Mouse (Mus musculus): Measurements from ENCODE around the gene Ctsl. TPM values are rescaled to one million over a fixed set of nuclear protein-coding genes. Genes with fewer than 3 reads are reported as not detected.

Ctsl gene
- polyA plus RNA-seq, 1 experiment from 2014 or later: 135 TPM

DNA sequence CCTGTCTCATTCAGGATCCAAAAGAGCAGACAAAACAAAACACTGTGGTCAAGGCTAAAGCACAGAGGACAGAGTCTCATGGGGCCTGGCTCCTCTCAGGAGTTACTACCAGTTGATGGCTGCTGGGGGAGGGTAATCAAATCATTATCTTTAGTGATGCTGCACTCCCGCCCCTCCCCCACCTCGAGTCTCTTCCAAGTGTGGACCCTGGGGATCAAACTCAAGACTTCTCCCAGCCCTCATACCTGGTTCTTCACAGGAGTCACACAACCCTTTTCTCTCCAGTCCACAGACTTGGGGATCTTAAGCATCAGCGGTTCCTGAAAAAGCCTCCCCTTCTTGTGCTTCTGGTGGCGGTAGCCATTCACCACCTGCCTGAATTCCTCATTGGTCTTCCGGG, 3.1 kb downstream of the Ctsl start:
- Histone ChIP-seq H3K9me3 (no peaks in the 10 kb centered on the region), H3K36me3 (replicated peaks) (peaks cover 61% of the 10 kb centered on the region), H3K27ac (no peak overlapping the region), H3K4me3 (no peak overlapping the region), H3K4me1 (peaks cover 20% of the 10 kb centered on the region), H3K27me3 (ENCODE audit: poor library complexity, severe bottlenecking) (no peaks in the 10 kb centered on the region)
- WGBS: 94% methylated on average over 5 of the region's 5 CpGs
- no peak for DNase-seq (ENCODE audit: extremely low spot score, low spot score)

DNA sequence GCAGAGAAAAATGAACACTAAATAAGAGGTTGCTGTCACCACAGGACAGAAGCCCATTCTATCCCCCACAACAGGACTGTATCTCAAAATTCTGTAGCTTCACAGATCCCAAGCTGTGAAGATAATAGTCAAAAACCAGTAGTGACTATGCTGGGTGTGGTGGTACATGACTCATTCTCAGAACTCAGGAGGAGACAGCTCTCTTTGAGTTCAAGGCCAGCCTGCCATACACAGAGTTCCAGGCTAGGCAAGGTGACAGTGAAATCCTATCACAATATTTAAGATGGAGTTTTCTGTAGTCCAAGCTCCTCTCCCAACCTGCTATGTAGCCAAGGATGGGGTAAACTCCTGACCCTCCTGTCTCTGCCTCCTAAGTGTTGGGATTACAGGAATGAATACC, 5.4 kb downstream of the Ctsl start:
- no peaks in the 10 kb centered on the region for H3K27me3 ChIP-seq (ENCODE audit: poor library complexity, severe bottlenecking)
- no peak for DNase-seq (ENCODE audit: extremely low spot score, low spot score)
- peaks cover 16% of the 10 kb centered on the region for H3K4me1 ChIP-seq
- no peak overlapping the region for H3K4me3 ChIP-seq
- H3K36me3 ChIP-seq (replicated peaks): peaks cover 67% of the 10 kb centered on the region
- no peak overlapping the region for H3K27ac ChIP-seq
- H3K9me3 ChIP-seq: no peaks in the 10 kb centered on the region

DNA sequence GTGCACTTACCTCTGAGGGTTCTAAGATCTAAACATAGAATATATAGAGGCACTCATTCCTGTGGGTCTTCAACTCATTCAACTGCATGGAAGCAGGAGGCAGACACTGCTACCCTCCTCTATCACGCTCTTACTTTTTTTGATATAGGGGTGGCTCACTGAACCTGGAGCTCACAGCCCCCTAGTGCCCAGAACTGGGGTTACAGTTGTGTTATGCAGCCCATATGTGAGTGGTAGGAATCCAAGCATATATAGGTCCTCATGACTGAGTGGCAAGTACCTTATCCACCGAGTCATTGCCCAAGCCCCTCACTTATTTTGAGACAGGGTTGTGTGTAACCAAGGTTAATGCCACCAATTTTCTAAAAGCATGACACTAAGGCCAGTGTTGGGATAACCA, 6.4 kb downstream of the Ctsl start:
- Histone ChIP-seq H3K27ac (no peak overlapping the region), H3K9me3 (no peaks in the 10 kb centered on the region), H3K36me3 (replicated peaks) (peaks cover 67% of the 10 kb centered on the region), H3K27me3 (ENCODE audit: poor library complexity, severe bottlenecking) (no peaks in the 10 kb centered on the region), H3K4me3 (no peak overlapping the region), H3K4me1 (peaks cover 9% of the 10 kb centered on the region)
- no peak for DNase-seq (ENCODE audit: extremely low spot score, low spot score)
- whole genome bisulfite sequencing: 86% methylated on average over 2 of the region's 2 CpGs

DNA sequence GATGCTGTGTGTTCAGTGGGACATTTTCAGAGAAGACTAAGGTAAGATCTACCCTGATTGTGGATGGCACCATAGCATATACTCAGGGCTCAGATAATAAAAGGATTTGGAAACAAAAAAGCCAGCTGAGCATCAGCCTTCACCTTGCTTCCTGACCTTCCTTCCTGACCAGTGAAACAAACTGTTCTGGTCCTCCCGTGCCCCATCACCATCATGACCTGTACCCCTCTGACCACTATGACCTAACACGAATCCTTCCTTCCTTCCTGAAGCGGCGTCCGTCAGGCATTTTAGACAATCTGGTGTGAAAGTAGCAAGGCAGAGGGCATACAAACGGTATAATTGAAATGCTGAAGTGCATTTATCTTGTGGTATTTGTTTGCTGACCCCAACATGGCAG, 8.6 kb downstream of the Ctsl start:
- Histone ChIP-seq H3K4me1 (no peaks in the 10 kb centered on the region), H3K36me3 (replicated peaks) (peaks cover 51% of the 10 kb centered on the region), H3K27me3 (ENCODE audit: poor library complexity, severe bottlenecking) (no peaks in the 10 kb centered on the region), H3K9me3 (no peaks in the 10 kb centered on the region), H3K27ac (no peak overlapping the region), H3K4me3 (no peak overlapping the region)
- DNase-seq (ENCODE audit: extremely low spot score, low spot score): no peak
- 92% methylated on average over 6 of the region's 6 CpGs for WGBS

DNA sequence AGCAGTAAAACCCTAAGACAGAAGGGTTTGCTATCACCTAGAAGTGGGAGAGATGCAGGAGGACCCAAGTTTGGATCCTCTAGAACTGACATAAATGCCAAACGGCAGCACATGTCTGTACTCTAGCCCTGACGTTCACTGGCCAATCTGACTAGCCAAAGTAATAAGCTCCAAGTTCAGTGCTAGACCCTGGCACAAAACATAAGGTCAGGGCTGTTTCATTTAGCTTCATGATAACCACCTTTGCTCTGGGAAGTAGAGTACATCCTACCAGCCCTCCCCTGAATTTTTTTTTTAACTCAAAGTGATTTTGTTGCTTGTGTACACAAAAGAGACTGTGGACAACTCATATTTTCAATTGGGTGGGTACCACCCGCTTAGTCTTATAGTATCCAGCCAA, 9.7 kb downstream of the Ctsl start:
- 90% methylated on average over 3 of the region's 3 CpGs for WGBS

DNA sequence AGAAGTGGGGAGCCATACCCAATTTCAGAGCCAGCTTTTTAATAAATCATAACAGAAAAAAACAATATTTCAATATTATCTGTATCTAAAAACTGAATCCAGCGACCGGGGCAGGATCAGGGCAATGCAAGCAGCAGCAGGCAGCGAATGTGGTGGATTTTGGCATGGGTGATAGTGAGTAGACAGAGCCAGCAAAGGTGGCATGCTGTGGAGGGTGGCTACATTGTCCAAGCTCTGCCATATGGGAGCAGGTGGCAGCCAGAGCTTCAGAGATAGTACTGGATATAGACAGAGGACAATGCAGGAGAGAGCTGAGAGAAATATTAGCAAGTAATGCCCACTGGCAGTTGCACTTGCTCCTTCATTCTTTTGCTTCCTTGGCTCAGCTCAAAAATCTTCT, 11.0 kb downstream of the Ctsl start:
- 82% methylated on average over 3 of the region's 3 CpGs for WGBS
- Histone ChIP-seq H3K4me1 (peaks cover 3% of the 10 kb centered on the region; the same call in 1 of the 2 replicates), H3K4me3 (no peak overlapping the region), H3K27ac (no peak overlapping the region), H3K27me3 (ENCODE audit: poor library complexity, severe bottlenecking) (no peaks in the 10 kb centered on the region), H3K36me3 (replicated peaks) (peaks cover 27% of the 10 kb centered on the region), H3K9me3 (no peaks in the 10 kb centered on the region)
- no peak for DNase-seq (ENCODE audit: extremely low spot score, low spot score)

More for the DNA sequence above, 9.7 kb downstream of the Ctsl start:
- Histone ChIP-seq H3K36me3 (replicated peaks) (peaks cover 40% of the 10 kb centered on the region), H3K4me3 (no peak overlapping the region), H3K27me3 (ENCODE audit: poor library complexity, severe bottlenecking) (no peaks in the 10 kb centered on the region), H3K9me3 (no peaks in the 10 kb centered on the region), H3K27ac (no peak overlapping the region), H3K4me1 (no peaks in the 10 kb centered on the region)
- DNase-seq (ENCODE audit: extremely low spot score, low spot score): no peak

DNA sequence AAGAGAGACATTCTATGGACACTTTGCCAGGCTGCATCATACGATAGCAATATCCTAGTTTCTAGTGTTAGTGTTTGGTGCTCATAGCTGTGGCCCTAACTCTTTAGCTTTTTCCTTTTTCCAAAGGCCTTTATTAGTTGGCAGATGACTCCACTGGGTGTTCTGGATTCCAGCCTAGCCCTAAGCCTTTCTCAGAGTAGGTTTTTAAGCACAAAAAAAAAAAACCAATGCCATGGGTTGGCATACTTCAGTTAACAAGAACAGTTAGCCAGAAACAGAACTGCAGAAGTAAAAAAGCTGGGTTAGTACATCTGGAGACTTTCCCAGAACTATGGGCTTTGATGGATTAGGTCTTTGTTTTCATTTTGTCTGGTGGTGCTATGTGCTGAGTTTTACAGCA, 12.2 kb downstream of the Ctsl start:
- WGBS: 76% methylated on average over 1 of the region's 1 CpGs
- Histone ChIP-seq H3K27ac (no peak overlapping the region), H3K4me3 (no peak overlapping the region), H3K27me3 (ENCODE audit: poor library complexity, severe bottlenecking) (no peaks in the 10 kb centered on the region), H3K36me3 (replicated peaks) (peaks cover 14% of the 10 kb centered on the region), H3K9me3 (no peaks in the 10 kb centered on the region), H3K4me1 (peaks cover 3% of the 10 kb centered on the region; the same call in 1 of the 2 replicates)
- no peak for DNase-seq (ENCODE audit: extremely low spot score, low spot score)

DNA sequence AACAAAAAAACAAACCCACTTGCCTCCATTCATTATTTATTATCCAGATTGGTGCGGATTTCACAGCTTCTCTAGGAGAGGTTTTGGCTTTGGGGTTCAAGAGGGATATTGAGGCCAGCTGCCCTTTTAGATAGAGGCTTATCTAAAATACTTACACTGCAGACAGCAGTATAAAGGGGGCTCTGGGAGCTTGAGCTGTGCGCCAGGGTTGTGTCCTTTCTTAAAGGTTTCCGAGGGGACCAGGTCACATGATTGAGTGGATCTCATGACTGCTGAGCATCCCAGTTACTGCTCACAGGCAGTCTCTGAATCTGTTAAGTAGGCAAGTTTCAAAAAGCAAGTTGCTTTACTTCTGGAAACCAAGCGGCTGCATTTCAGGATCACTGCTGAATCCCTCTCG, 13.3 kb downstream of the Ctsl start:
- peaks cover 3% of the 10 kb centered on the region; the same call in 1 of the 2 replicates for H3K4me1 ChIP-seq
- no peaks in the 10 kb centered on the region for H3K9me3 ChIP-seq
- no peaks in the 10 kb centered on the region for H3K27me3 ChIP-seq (ENCODE audit: poor library complexity, severe bottlenecking)
- DNase-seq (ENCODE audit: extremely low spot score, low spot score): no peak
- no peak overlapping the region for H3K27ac ChIP-seq
- no peak overlapping the region for H3K4me3 ChIP-seq
- WGBS: 84% methylated on average over 5 of the region's 5 CpGs
- H3K36me3 ChIP-seq (replicated peaks): peaks cover 4% of the 10 kb centered on the region

DNA sequence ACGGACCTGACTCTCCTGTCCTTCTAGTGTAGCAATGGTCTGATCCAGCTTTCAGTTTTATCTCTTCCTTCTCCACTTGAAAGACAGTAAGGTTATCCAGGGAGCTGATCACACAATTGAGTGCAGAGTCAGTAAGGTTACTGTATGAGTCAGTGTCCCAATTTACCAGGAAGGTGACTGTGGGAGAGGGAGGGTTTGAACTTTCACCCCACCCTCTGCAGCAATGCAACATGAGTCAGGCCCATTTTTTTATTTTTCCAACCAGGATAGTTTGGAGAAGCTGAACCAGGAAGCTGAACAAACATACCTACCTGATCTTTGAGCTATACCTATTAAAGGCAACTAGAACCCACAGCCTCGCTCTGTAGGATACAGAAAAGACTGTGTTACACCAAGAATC, 21.2 kb downstream of the Ctsl start:
- no peaks in the 10 kb centered on the region for H3K27me3 ChIP-seq (ENCODE audit: poor library complexity, severe bottlenecking)
- H3K9me3 ChIP-seq: no peaks in the 10 kb centered on the region
- H3K4me3 ChIP-seq: no peak overlapping the region
- H3K27ac ChIP-seq: no peak overlapping the region
- no peak for DNase-seq (ENCODE audit: extremely low spot score, low spot score)
- no peaks in the 10 kb centered on the region for H3K4me1 ChIP-seq
- WGBS: 88% methylated on average over 2 of the region's 2 CpGs
- no peaks in the 10 kb centered on the region for H3K36me3 ChIP-seq (replicated peaks)

DNA sequence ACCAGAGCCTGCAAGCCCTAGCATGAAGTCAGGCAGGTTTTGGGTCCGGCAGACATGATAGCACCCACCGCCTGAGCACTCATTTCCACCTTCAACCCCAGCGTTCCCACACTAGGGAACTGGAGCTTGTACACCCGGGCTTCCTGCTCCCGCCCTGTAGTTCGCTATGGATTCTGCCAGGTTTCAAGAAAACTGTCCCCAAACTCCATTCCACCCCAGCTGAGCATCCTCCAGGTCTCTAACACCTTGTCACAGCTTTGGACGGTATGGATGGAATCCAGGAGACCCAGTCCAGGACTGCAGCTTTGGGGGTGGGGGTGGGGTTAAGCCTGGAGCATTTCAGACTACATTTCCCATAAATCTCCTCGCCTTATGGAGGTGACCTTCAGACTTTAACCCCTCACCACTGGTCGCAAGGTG, 26.6 kb downstream of the Ctsl start:
- peak; percentile 17 for DNase-seq (ENCODE audit: extremely low spot score, low spot score)
- H3K9me3 ChIP-seq: no peaks in the 10 kb centered on the region
- no peaks in the 10 kb centered on the region for H3K27me3 ChIP-seq (ENCODE audit: poor library complexity, severe bottlenecking)
- H3K36me3 ChIP-seq (replicated peaks): no peaks in the 10 kb centered on the region
- H3K27ac ChIP-seq: peak overlapping the region; percentile 75
- peak overlapping the region; percentile 58 for H3K4me3 ChIP-seq
- 3% methylated on average over 9 of the region's 9 CpGs for WGBS
- H3K4me1 ChIP-seq: peaks cover 11% of the 10 kb centered on the region

DNA sequence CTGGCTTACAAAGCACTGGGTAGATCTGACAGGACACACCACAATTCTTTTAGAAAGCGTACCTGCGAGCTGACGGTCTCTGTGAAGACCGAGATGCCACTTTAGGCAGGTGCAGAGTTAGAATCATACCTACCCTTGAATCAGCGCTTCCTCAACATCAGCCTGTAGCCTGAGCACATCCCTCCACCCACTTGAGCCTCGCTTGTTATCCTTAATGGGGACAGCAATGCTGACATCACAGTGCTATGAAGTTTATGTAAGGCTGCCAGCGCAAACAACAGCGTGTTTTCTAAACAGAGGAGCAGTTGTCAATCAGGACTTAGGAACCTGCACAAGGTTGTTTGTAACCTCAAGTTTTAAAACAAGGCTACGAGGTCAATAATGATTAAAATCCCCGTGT, 27.1 kb downstream of the Ctsl start:
- no peaks in the 10 kb centered on the region for H3K36me3 ChIP-seq (replicated peaks)
- no peak for DNase-seq (ENCODE audit: extremely low spot score, low spot score)
- no peaks in the 10 kb centered on the region for H3K9me3 ChIP-seq
- H3K27ac ChIP-seq: peak overlapping the region; percentile 75
- 23% methylated on average over 10 of the region's 10 CpGs for WGBS
- H3K4me1 ChIP-seq: peaks cover 11% of the 10 kb centered on the region
- H3K4me3 ChIP-seq: peak overlapping the region; percentile 58
- no peaks in the 10 kb centered on the region for H3K27me3 ChIP-seq (ENCODE audit: poor library complexity, severe bottlenecking)

DNA sequence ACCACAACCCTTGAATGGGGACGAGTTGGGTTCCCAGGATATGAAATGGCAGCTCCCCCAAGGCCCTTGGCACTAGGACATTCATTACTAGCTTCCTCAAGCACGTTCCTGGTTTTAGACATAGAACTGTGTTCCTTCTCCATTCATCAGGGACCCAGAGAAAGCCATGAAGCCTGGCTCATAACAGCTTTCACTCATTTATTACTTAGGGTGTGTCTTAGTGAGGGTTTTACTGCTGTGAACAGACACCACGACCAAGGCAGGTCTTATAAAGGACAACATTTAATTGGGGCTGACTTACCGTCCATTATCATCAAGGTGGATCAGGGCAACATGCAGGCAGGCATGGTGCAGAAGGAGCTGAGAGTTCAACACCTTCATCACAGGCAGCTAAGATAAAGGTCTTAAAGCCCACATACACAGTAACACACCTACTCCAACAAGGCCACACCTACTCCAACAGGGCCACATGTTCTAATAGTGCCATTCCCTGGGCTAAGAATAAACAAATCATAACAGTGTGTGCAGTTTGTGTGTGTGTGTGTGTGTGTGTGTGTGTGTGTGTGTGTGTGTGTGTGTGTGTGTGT, 35.1 kb downstream of the Ctsl start:
- no peaks in the 10 kb centered on the region for H3K4me1 ChIP-seq
- H3K27ac ChIP-seq: no peak overlapping the region
- no peak overlapping the region for H3K4me3 ChIP-seq
- H3K27me3 ChIP-seq (ENCODE audit: poor library complexity, severe bottlenecking): no peaks in the 10 kb centered on the region
- no peaks in the 10 kb centered on the region for H3K36me3 ChIP-seq (replicated peaks)
- no peaks in the 10 kb centered on the region for H3K9me3 ChIP-seq
- no peak for DNase-seq (ENCODE audit: extremely low spot score, low spot score)
- 69% methylated on average over 4 of the region's 4 CpGs for WGBS

DNA sequence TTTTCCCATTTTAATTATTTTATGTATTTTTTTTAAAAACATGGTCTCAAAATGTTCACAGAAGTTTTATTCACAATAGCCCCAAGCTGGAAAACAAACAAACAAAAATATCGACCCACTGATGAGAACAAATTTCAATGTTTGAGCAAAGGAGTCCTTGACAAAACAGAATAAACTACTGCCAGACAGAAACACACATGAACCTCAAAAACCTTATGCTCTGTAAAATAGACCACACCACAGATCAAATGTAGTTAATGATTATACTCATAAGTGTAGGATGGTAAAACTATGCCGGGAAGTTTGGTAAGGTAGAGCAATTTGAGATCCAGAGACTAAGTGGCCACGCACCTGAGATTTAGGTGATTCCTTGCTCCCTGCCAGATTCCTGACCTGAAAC, 37.6 kb downstream of the Ctsl start:
- WGBS: 95% methylated on average over 3 of the region's 3 CpGs
- H3K4me1 ChIP-seq: no peaks in the 10 kb centered on the region
- DNase-seq (ENCODE audit: extremely low spot score, low spot score): no peak
- H3K36me3 ChIP-seq (replicated peaks): no peaks in the 10 kb centered on the region
- H3K4me3 ChIP-seq: no peak overlapping the region
- no peak overlapping the region for H3K27ac ChIP-seq
- H3K27me3 ChIP-seq (ENCODE audit: poor library complexity, severe bottlenecking): no peaks in the 10 kb centered on the region
- no peaks in the 10 kb centered on the region for H3K9me3 ChIP-seq

DNA sequence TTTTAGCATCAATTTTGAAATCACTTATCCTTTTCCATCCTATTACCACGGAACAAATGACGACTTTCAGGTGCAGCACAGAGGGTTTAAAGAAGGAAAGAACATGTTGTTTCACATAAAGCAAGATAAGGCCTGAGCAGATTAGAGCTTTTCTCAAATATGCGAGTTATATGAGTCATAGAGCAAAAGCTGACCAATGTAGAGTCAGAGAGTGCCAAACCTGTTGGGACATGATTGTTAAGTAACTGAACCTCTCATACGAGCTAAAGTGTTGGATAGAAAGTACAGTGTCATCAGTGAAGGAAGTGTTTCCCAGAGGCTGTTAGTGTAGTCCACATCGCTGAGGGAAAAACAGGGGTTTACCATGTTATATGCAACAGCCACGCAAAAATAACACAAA, 38.4 kb downstream of the Ctsl start:
- Histone ChIP-seq H3K4me1 (no peaks in the 10 kb centered on the region), H3K36me3 (replicated peaks) (no peaks in the 10 kb centered on the region), H3K9me3 (no peaks in the 10 kb centered on the region), H3K27me3 (ENCODE audit: poor library complexity, severe bottlenecking) (no peaks in the 10 kb centered on the region), H3K4me3 (no peak overlapping the region), H3K27ac (no peak overlapping the region)
- WGBS: 87% methylated on average over 6 of the region's 6 CpGs
- DNase-seq (ENCODE audit: extremely low spot score, low spot score): no peak
